Mouse (Mus musculus) lung, embryonic 16.5 days (tissue): ENCODE data around the gene Ice2. TPM values are rescaled to one million over a fixed set of nuclear protein-coding genes. Genes with fewer than 3 reads are reported as not detected.

ENCODE experiments used
- ATAC-seq: fragments of 200-750 bp; cut with Nextera tagmentation; 2 replicates; pipeline ENCODE4 v1.8.0; 2017; ENCODE audit warnings: low read depth, mild to moderate bottlenecking, moderate library complexity
- H3K27ac ChIP-seq: fragments of 300-500 bp; sonication (generic); 2 replicates; pipeline ENCODE4 v1.5.1; 2014; ENCODE audit warnings: mild to moderate bottlenecking, control low read depth, low read length
- H3K27me3 ChIP-seq: fragments of 300-500 bp; sonication (generic); 2 replicates; pipeline ENCODE4 v1.6.1; 2014; ENCODE audit warnings: low read depth, low read length, mixed read lengths; ENCODE audit not compliant: control insufficient read depth, insufficient read depth
- H3K36me3 ChIP-seq: fragments of 300-500 bp; sonication (generic); 2 replicates; pipeline ENCODE4 v1.6.1; 2014; ENCODE audit warnings: low read length; ENCODE audit not compliant: control insufficient read depth, insufficient read depth
- H3K4me1 ChIP-seq: fragments of 300-500 bp; sonication (generic); replicated peaks from 2 replicates; pipeline ENCODE4 v1.6.1; 2014; ENCODE audit warnings: low read length, mixed read lengths; ENCODE audit not compliant: control insufficient read depth, insufficient read depth
- H3K4me2 ChIP-seq: fragments of 300-500 bp; sonication (generic); 2 replicates; pipeline ENCODE4 v1.6.1; 2014; ENCODE audit warnings: low read depth, low read length, control low read depth
- H3K4me3 ChIP-seq: fragments of 300-500 bp; sonication (generic); 2 replicates; pipeline ENCODE4 v1.5.1; 2014; ENCODE audit warnings: mild to moderate bottlenecking, low read length, control low read depth
- H3K9ac ChIP-seq: fragments of 300-500 bp; sonication (generic); 2 replicates; pipeline ENCODE4 v1.6.1; 2014; ENCODE audit warnings: low read length, control low read depth
- H3K9me3 ChIP-seq: fragments of 300-500 bp; sonication (generic); 2 replicates; pipeline ENCODE4 v1.6.1; 2016; ENCODE audit warnings: low read length; ENCODE audit not compliant: control insufficient read depth
- WGBS: fragments of 180-500 bp; shearing (Covaris S2); extraction: QIAGEN DNeasy Blood & Tissue Kit; methylation state at CpG from one replicate; pipeline ENCODE4 v1.1.7; 2014; 5-methylcytosine and 5-hydroxymethylcytosine counted together
- polyA plus RNA-seq: library from polyadenylated mRNA; unstranded; fragments of >200 nt; fragmentation: Nextera tagmentation; extraction: Ambion mirVana; gene quantifications from 2 replicates; pipeline ENCODE4 v1.2.1, GENCODE M21; 2015

Gene Ice2
- 18.8 and 21.5 TPM in 2 replicates for polyA plus RNA-seq

DNA sequence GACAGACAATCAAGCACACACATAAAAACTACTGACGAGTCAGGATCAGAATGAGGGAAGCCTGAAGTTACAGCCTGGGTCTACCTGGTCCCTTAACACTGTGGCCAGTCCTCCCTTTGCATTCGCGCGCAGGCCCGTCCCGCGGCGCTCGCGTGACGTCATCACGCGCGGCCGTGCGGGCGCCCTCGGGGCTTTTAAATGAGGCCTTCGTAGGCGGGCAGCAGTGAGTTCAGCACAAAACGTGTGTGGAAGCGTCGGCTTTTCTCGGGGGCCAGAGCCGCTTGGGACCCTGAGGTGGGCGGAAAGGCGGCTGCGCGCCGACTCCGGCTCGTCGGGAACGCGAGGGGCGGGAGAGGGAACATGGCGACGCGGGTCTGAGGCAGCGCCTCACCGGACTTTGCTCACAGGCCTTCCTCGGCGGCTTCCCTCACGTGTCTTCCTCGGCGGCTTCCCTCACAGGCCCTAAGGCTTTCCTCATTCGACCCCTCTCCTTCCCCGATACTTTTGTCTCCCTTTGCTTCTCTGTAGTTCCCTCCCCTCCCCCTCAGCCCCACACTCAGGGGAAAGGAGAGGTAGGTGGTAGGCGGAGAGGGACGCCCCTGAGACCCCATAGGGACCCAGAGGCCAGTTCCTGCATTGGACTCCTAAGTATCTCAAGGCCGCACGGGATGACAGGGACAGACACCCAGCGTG is at the start of gene Ice2:
Ice2 (plus strand) TSS at position 147 of the 693 bp plus-strand sequence.
- Histone ChIP-seq H3K9me3 (no peaks in the 10 kb centered on the region), H3K9ac (peak within 1 kb of the TSS; percentile 98), H3K4me1 (peaks cover 5% of the 10 kb centered on the region; the same call in 1 of the 2 replicates), H3K27ac (peak within 1 kb of the TSS; percentile 94), H3K4me2 (peak within 1 kb of the TSS; percentile 63), H3K4me3 (peak within 1 kb of the TSS; percentile 81), H3K27me3 (no peaks in the 10 kb centered on the region), H3K36me3 (no peaks in the 10 kb centered on the region)
- WGBS = under 1% methylated on average over 53 of the region's 53 CpGs
- ATAC-seq = peak; percentile 89

DNA sequence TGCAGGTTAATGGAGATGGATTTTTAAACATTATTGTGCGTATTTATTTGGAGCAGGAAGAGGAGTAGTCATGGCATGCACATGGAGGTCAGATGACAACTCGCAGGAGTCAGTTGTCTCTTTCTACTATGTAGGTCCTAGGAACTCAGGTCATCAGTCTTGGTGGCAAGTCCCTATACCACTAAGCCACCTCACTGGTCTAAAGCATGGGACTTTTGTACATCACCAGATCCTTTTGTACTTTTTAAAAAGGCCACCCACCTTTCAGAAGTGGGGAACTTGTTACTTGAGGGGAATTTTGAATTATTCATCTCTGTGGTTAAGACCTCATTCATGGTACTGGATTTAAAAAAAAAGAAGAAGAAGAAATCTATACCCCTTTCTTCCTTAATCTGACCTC is 48.2 kb upstream of the Ice2 start:
- ATAC-seq = no peak
- 80% methylated on average over 2 of the region's 2 CpGs for WGBS

DNA sequence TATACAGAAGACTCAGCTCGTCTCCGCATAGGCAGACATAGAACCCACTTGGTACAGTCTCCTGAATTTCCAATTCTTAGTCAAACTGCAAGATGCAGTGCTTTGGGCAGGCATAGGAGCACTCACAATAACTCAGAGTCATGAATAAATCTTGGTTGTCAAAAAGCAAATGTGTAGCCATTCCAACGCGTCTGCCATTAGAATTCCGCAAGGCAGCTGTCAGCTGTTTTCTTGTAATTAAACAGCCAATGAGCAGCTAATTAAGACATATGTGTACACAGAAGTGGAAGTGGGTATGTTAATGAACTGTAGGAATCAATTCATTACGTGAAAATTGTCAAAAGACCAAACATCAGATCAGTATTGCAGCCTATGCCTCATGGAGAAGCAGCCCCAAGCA is 43.5 kb upstream of the Ice2 start:
- 72% methylated on average over 6 of the region's 6 CpGs for WGBS
- no peaks in the 10 kb centered on the region for H3K9me3 ChIP-seq
- no peaks in the 10 kb centered on the region for H3K36me3 ChIP-seq
- H3K4me1 ChIP-seq = no peaks in the 10 kb centered on the region
- no peak overlapping the region for H3K9ac ChIP-seq
- no peak overlapping the region for H3K4me3 ChIP-seq
- H3K27ac ChIP-seq = no peak overlapping the region
- no peak overlapping the region for H3K4me2 ChIP-seq
- no peak for ATAC-seq
- no peaks in the 10 kb centered on the region for H3K27me3 ChIP-seq

More for the DNA sequence above, 48.2 kb upstream of the Ice2 start:
- H3K27ac ChIP-seq = no peak overlapping the region
- H3K36me3 ChIP-seq = no peaks in the 10 kb centered on the region
- no peak overlapping the region for H3K9ac ChIP-seq
- no peaks in the 10 kb centered on the region for H3K9me3 ChIP-seq
- H3K27me3 ChIP-seq = no peaks in the 10 kb centered on the region
- no peak overlapping the region for H3K4me3 ChIP-seq
- no peak overlapping the region for H3K4me2 ChIP-seq
- H3K4me1 ChIP-seq = no peaks in the 10 kb centered on the region

DNA sequence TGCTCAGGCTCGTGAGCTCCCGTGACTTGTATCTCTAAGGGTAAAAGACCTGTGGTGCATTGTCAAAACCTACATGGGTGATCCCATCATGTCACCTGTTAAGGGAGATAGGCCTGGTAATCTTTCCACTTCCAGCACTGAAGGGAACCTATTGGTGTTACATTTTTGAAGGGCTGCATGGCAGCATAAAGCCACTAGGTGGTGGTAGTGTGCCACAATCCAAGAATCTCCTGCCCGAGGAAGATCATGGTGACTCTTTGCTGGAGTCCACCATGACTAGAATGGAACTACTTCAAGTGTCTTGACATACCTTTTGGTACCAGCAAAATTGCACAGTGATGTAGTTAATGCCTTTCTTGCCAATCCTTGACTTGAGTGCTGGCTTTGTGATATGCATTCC is 39.9 kb upstream of the Ice2 start:
- 26% methylated on average over 3 of the region's 3 CpGs for WGBS
- Histone ChIP-seq H3K36me3 (no peaks in the 10 kb centered on the region), H3K4me1 (no peaks in the 10 kb centered on the region), H3K27me3 (no peaks in the 10 kb centered on the region), H3K4me2 (no peak overlapping the region), H3K27ac (no peak overlapping the region), H3K9me3 (no peaks in the 10 kb centered on the region), H3K4me3 (no peak overlapping the region), H3K9ac (no peak overlapping the region)
- ATAC-seq = no peak

DNA sequence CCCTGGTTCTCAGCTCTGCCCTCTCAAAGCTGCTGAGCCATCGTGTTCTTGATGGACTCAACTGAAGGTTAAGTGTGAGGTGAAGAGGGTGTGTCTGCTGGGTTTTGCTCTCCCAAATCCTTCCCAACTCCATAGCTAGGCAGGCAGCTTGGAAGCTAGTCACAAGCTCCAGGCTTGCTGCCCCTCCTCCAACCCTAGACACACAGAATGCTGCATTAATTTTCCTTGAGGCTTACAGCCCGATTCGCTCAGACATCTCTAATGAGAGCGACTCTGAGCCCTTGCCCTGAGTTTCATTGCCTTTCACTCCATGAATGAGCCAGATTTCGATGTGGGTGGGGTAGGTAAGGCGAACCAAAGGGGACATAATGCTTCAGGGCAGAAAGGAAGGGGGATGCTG is 38.9 kb upstream of the Ice2 start:
- Histone ChIP-seq H3K36me3 (no peaks in the 10 kb centered on the region), H3K4me1 (no peaks in the 10 kb centered on the region), H3K9me3 (no peaks in the 10 kb centered on the region), H3K4me2 (no peak overlapping the region), H3K9ac (no peak overlapping the region), H3K27ac (no peak overlapping the region), H3K27me3 (no peaks in the 10 kb centered on the region), H3K4me3 (no peak overlapping the region)
- 80% methylated on average over 6 of the region's 6 CpGs for WGBS
- ATAC-seq = no peak

DNA sequence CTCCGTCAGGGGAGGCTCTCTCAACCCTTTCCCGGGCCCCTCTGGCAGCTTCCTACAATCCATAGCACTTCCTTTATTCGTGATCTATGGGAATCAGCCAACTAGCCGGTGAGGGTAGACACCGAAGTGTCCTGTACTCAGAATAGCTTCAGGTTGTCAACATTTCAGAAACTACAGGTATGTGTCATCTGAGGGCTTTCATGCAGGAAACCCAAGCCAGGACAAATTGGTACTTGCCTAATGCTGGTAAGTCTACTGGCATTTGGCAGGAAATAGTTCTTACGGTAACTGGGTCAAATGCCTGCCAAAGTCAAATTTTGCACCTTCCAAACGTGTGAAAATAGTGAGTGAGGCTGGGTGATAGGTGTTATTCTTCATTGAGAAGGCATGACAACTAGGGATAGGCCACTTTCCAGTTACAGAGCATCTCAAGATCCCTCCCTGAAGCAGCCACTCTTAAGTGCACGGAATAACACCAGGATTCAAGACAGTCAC is 35.7 kb upstream of the Ice2 start:
- H3K36me3 ChIP-seq = no peaks in the 10 kb centered on the region
- no peak overlapping the region for H3K27ac ChIP-seq
- H3K4me1 ChIP-seq = no peaks in the 10 kb centered on the region
- no peak for ATAC-seq
- H3K4me2 ChIP-seq = no peak overlapping the region
- no peak overlapping the region for H3K4me3 ChIP-seq
- no peak overlapping the region for H3K9ac ChIP-seq
- WGBS = 74% methylated on average over 8 of the region's 8 CpGs
- no peaks in the 10 kb centered on the region for H3K27me3 ChIP-seq
- H3K9me3 ChIP-seq = no peaks in the 10 kb centered on the region

DNA sequence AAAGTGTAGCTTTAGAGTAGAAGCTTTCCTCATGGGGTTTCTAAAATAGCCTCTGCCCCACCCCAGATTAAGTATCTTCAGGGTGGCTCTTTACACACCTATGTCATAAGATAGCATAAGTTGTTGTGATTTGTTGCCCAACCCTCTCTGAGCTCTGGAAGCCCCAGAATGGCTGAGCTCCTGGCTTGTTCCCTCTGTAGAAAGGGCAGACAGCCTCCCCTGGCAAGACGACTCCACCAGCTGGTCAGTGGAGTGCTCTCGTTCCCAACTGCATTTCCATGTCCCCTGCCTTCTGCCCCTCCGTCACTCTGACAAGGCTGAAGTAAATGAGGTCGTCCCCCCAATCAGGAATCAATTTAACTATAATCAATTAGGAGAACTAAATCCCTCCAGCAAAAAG is 34.9 kb upstream of the Ice2 start:
- no peak overlapping the region for H3K4me2 ChIP-seq
- no peaks in the 10 kb centered on the region for H3K27me3 ChIP-seq
- H3K9ac ChIP-seq = no peak overlapping the region
- 39% methylated on average over 4 of the region's 4 CpGs for WGBS
- ATAC-seq = no peak
- no peaks in the 10 kb centered on the region for H3K9me3 ChIP-seq
- H3K4me1 ChIP-seq = no peaks in the 10 kb centered on the region
- H3K4me3 ChIP-seq = no peak overlapping the region
- no peak overlapping the region for H3K27ac ChIP-seq
- H3K36me3 ChIP-seq = no peaks in the 10 kb centered on the region

DNA sequence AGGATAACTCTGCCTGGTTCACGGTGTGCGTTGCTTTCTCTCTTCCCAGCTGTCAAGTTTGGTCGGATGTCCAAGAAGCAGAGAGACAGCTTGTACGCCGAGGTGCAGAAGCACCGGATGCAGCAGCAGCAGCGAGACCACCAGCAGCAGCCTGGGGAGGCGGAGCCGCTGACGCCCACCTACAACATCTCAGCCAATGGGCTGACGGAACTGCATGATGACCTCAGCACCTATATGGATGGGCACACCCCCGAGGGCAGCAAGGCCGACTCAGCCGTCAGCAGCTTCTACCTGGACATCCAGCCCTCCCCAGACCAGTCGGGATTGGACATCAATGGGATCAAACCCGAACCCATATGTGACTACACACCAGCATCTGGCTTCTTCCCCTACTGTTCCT is 33.6 kb upstream of the Ice2 start:
- no peak overlapping the region for H3K27ac ChIP-seq
- no peaks in the 10 kb centered on the region for H3K4me1 ChIP-seq
- no peak overlapping the region for H3K4me2 ChIP-seq
- no peak overlapping the region for H3K4me3 ChIP-seq
- H3K27me3 ChIP-seq = no peaks in the 10 kb centered on the region
- no peaks in the 10 kb centered on the region for H3K36me3 ChIP-seq
- no peaks in the 10 kb centered on the region for H3K9me3 ChIP-seq
- no peak overlapping the region for H3K9ac ChIP-seq
- WGBS = 55% methylated on average over 16 of the region's 16 CpGs
- no peak for ATAC-seq

DNA sequence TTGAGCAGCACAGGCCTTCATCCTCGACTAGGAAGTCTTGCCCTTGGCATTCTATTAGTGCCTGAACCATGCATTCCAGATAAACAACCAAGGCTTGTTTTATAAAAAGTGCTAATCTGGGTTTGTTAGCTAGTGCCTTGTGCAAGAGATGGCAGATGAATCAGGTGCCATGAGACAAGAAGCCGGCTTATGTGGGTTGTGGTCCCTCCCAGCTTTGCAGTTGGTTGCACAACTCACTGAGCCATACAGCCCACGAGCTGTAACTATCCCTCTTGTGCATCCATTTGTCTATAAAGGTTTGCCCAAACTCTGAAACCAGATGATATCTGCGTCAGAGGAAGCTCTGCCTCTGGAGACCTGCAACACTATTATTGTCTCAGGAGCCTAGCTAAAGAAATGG is 30.7 kb upstream of the Ice2 start:
- no peak overlapping the region for H3K9ac ChIP-seq
- H3K4me1 ChIP-seq = no peaks in the 10 kb centered on the region
- no peaks in the 10 kb centered on the region for H3K36me3 ChIP-seq
- no peaks in the 10 kb centered on the region for H3K27me3 ChIP-seq
- ATAC-seq = no peak
- H3K4me2 ChIP-seq = no peak overlapping the region
- no peaks in the 10 kb centered on the region for H3K9me3 ChIP-seq
- H3K4me3 ChIP-seq = no peak overlapping the region
- 58% methylated on average over 4 of the region's 4 CpGs for WGBS
- H3K27ac ChIP-seq = no peak overlapping the region
